Mouse (Mus musculus) 416B (cell line): ENCODE measurements around the gene Stx5a.

ENCODE experiments used
- DNase-seq: peaks from one replicate; pipeline ENCODE4 v3.0.0; 2011; ENCODE audit warnings: low read depth

The Stx5a gene

GRCm38 (mm10) chr19:8802130-8802821 lies 61.1 kb downstream of the Stx5a start, which contains the start of gene Zbtb3:
Gene Zbtb3, plus strand, starts transcription at chr19:8802555.
- DNase-seq: peak; percentile 99

- peak; percentile 91 for DNase-seq
Observed at GRCm38 (mm10) chr19:8803204-8803780, 62.1 kb downstream of the Stx5a start.

- peak; percentile 96 for DNase-seq
Observed at GRCm38 (mm10) chr19:8803879-8804660, 62.9 kb downstream of the Stx5a start.
